Mouse (Mus musculus): ENCODE measurements around the gene Vmn1r1. TPM values are rescaled to one million over a fixed set of nuclear protein-coding genes. Genes with fewer than 3 reads are reported as not detected.
"Not testable (repeated sequence)": the region's sequence is repeated elsewhere in the genome, so short reads cannot be mapped to it uniquely, and the experiment has no call there.

Vmn1r1 gene
- polyA plus RNA-seq, 1 experiment from 2014 or later = not detected

DNA sequence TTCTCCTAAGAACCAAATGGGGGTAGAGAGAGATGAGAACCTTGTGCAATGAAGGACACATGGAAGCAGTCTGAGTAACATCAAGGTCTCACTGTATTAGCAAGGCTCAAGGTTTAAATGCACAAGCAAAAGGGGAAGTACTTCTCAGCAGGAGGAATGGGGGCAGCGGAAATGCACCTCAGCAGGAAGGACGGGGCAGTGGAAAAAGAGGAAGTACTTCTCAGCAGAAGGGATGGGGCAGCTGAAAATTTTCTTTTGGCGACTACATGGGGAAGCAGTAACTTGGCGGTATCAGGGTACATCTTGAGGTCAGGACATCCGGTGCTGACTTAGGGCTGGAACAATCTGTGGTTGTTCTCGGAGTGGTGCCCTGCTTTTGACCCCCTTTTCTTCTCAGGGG, 5.9 kb upstream of the Vmn1r1 start:
- H3K9me3 ChIP-seq (ENCODE audit: control insufficient read depth, low read length); H3K27ac ChIP-seq (ENCODE audit: low read length); H3K9ac ChIP-seq (ENCODE audit: low read length); H3K27me3 ChIP-seq (ENCODE audit: control insufficient read depth, insufficient read depth, low read depth, low read length); H3K36me3 ChIP-seq (ENCODE audit: control insufficient read depth, insufficient read depth, low read length); H3K4me2 ChIP-seq (ENCODE audit: low read depth, low read length); H3K4me1 ChIP-seq (replicated peaks; ENCODE audit: control insufficient read depth, insufficient read depth, low read length); H3K4me3 ChIP-seq (ENCODE audit: low read length); ATAC-seq (ENCODE audit: low read depth): not testable (repeated sequence)
- WGBS = 81% methylated on average over 6 of the region's 6 CpGs

DNA sequence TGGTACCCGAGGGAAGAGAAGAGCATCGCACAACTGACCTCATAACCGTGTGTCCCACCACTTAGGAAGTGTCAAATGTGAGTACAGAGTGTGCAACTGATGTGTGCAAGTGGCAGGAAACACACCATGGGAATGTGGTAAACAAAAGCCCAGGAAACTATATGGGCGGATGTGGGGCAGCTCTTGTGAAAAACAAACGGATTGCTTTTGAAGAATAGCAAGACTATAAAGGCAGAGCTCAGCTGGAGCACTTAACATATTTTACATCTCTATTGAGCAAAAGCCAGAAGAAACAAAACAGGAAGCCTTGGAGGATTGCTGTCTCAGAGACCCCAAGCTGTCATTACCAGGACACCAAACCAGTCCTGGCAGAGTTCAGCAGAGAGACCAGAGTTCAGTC, 1.3 kb downstream of the Vmn1r1 start:
- Histone ChIP-seq H3K27me3 (ENCODE audit: control insufficient read depth, insufficient read depth, low read depth, low read length) (no peaks in the 10 kb centered on the region), H3K9ac (ENCODE audit: low read length) (no peak overlapping the region; the same call in 1 of the 2 replicates), H3K36me3 (ENCODE audit: control insufficient read depth, insufficient read depth, low read length) (no peaks in the 10 kb centered on the region), H3K4me3 (ENCODE audit: low read length) (no peak overlapping the region), H3K4me1 (replicated peaks; ENCODE audit: control insufficient read depth, insufficient read depth, low read length) (peaks cover 2% of the 10 kb centered on the region; the same call in 1 of the 2 replicates), H3K27ac (ENCODE audit: low read length) (no peak overlapping the region), H3K9me3 (ENCODE audit: control insufficient read depth, low read length) (no peaks in the 10 kb centered on the region), H3K4me2 (ENCODE audit: low read depth, low read length) (no peak overlapping the region)
- ATAC-seq (ENCODE audit: low read depth) = peak; percentile 36; the same call in 1 of the 2 replicates
- WGBS = 26% methylated on average over 5 of the region's 5 CpGs

- 73% methylated on average over 3 of the region's 3 CpGs for WGBS
Measured at GRCm38 (mm10) chr1:182159575-182159974, 4.7 kb downstream of the Vmn1r1 start.

DNA sequence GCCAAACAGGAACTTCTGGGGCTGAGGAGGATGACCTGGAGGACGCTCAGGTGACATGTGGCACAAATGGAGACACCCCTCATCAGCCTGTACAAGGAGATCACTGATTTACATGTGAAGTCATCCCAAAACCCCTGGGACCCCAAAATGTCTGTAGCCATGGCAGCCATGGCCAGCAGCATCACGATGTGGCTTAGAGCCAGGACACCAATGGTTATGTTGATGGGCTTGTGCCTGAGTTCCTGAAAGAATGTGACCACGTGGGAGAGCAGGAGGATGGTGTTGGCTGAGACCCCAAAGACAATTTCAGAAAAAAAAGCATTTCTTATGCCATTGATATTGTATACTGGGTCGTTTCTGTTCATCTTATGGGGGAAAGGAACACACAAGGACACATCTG, 6.6 kb downstream of the Vmn1r1 start:
- Histone ChIP-seq H3K27me3 (ENCODE audit: control insufficient read depth, insufficient read depth, low read depth, low read length) (no peaks in the 10 kb centered on the region), H3K36me3 (ENCODE audit: control insufficient read depth, insufficient read depth, low read length) (no peaks in the 10 kb centered on the region), H3K9ac (ENCODE audit: low read length) (no peak overlapping the region), H3K4me1 (replicated peaks; ENCODE audit: control insufficient read depth, insufficient read depth, low read length) (no peaks in the 10 kb centered on the region; the same call in 1 of the 2 replicates), H3K4me2 (ENCODE audit: low read depth, low read length) (no peak overlapping the region), H3K27ac (ENCODE audit: low read length) (no peak overlapping the region), H3K4me3 (ENCODE audit: low read length) (no peak overlapping the region), H3K9me3 (ENCODE audit: control insufficient read depth, low read length) (no peaks in the 10 kb centered on the region)
- no peak for ATAC-seq (ENCODE audit: low read depth)
- WGBS = 56% methylated on average over 4 of the region's 4 CpGs

More at GRCm38 (mm10) chr1:182159575-182159974, 4.7 kb downstream of the Vmn1r1 start:
- Histone ChIP-seq H3K9ac (ENCODE audit: low read length) (no peak overlapping the region), H3K4me1 (replicated peaks; ENCODE audit: control insufficient read depth, insufficient read depth, low read length) (peaks cover 2% of the 10 kb centered on the region; the same call in 1 of the 2 replicates), H3K4me2 (ENCODE audit: low read depth, low read length) (no peak overlapping the region), H3K27ac (ENCODE audit: low read length) (no peak overlapping the region), H3K36me3 (ENCODE audit: control insufficient read depth, insufficient read depth, low read length) (no peaks in the 10 kb centered on the region), H3K9me3 (ENCODE audit: control insufficient read depth, low read length) (no peaks in the 10 kb centered on the region), H3K4me3 (ENCODE audit: low read length) (no peak overlapping the region), H3K27me3 (ENCODE audit: control insufficient read depth, insufficient read depth, low read depth, low read length) (no peaks in the 10 kb centered on the region)
- ATAC-seq (ENCODE audit: low read depth) = no peak

DNA sequence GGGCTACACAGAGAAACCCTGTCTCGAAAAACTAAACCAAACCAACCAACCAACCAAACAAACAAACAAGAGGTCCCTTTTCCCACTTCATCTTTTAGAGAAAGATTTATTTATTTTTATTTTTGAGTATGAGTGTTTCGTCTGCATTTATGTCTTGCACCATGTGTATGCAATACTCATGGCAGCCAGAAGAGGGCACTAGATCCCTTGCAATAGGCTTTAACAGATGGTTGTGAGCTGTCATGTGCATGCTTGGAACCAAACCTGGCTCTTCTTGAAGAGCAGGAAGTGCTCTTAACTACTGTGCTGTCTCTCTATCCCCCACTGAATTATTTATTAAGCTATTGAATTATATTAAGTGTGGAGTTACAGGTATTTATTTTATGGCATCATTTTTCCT, 14.3 kb downstream of the Vmn1r1 start:
- no peaks in the 10 kb centered on the region for H3K4me1 ChIP-seq (replicated peaks; ENCODE audit: control insufficient read depth, insufficient read depth, low read length)
- H3K9ac ChIP-seq (ENCODE audit: low read length) = no peak overlapping the region
- no peak for ATAC-seq (ENCODE audit: low read depth)
- no peak overlapping the region for H3K27ac ChIP-seq (ENCODE audit: low read length)
- 78% methylated on average over 2 of the region's 2 CpGs for WGBS
- no peak overlapping the region for H3K4me3 ChIP-seq (ENCODE audit: low read length)
- H3K9me3 ChIP-seq (ENCODE audit: control insufficient read depth, low read length) = no peaks in the 10 kb centered on the region
- no peaks in the 10 kb centered on the region for H3K36me3 ChIP-seq (ENCODE audit: control insufficient read depth, insufficient read depth, low read length)
- H3K27me3 ChIP-seq (ENCODE audit: control insufficient read depth, insufficient read depth, low read depth, low read length) = no peaks in the 10 kb centered on the region
- H3K4me2 ChIP-seq (ENCODE audit: low read depth, low read length) = no peak overlapping the region

- 52% methylated on average over 7 of the region's 7 CpGs for WGBS
- Histone ChIP-seq H3K4me2 (ENCODE audit: low read depth, low read length) (no peak overlapping the region), H3K27ac (ENCODE audit: low read length) (no peak overlapping the region)
Measured at GRCm38 (mm10) chr1:182148864-182149514, 15.3 kb downstream of the Vmn1r1 start.

DNA sequence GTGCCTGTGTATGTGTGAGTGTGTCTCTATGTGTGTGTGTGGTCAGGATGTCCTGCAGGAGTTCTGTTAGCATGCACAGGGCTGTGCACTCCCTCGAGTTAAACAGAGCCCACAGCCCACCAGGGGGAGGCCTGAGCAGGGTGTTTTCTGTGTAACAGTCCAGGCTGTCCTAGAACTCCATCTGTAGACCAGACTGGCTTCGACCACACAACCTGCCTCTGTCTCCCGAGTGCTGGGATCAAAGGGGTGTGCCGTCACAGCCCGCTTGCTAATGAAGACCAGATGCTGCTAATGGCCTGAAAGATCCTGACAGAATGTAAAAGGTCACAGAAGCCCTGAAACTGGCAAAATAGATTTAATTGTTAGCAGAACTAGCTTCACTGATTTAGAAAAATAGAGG, 18.7 kb downstream of the Vmn1r1 start:
- no peak overlapping the region for H3K4me3 ChIP-seq (ENCODE audit: low read length)
- 41% methylated on average over 5 of the region's 5 CpGs for WGBS
- no peaks in the 10 kb centered on the region for H3K27me3 ChIP-seq (ENCODE audit: control insufficient read depth, insufficient read depth, low read depth, low read length)
- no peak overlapping the region for H3K4me2 ChIP-seq (ENCODE audit: low read depth, low read length)
- ATAC-seq (ENCODE audit: low read depth) = no peak
- H3K36me3 ChIP-seq (ENCODE audit: control insufficient read depth, insufficient read depth, low read length) = no peaks in the 10 kb centered on the region
- H3K9ac ChIP-seq (ENCODE audit: low read length) = no peak overlapping the region
- H3K9me3 ChIP-seq (ENCODE audit: control insufficient read depth, low read length) = no peaks in the 10 kb centered on the region
- no peak overlapping the region for H3K27ac ChIP-seq (ENCODE audit: low read length)
- no peaks in the 10 kb centered on the region for H3K4me1 ChIP-seq (replicated peaks; ENCODE audit: control insufficient read depth, insufficient read depth, low read length)

More at GRCm38 (mm10) chr1:182148864-182149514, 15.3 kb downstream of the Vmn1r1 start:
- Histone ChIP-seq H3K4me3 (ENCODE audit: low read length) (no peak overlapping the region), H3K27me3 (ENCODE audit: control insufficient read depth, insufficient read depth, low read depth, low read length) (no peaks in the 10 kb centered on the region), H3K4me1 (replicated peaks; ENCODE audit: control insufficient read depth, insufficient read depth, low read length) (no peaks in the 10 kb centered on the region), H3K9ac (ENCODE audit: low read length) (no peak overlapping the region), H3K9me3 (ENCODE audit: control insufficient read depth, low read length) (no peaks in the 10 kb centered on the region), H3K36me3 (ENCODE audit: control insufficient read depth, insufficient read depth, low read length) (no peaks in the 10 kb centered on the region)
- ATAC-seq (ENCODE audit: low read depth) = no peak

GRCm38 (mm10) chr1:182143288-182143687, 21.0 kb downstream of the Vmn1r1 start:
- H3K27me3 ChIP-seq (ENCODE audit: control insufficient read depth, insufficient read depth, low read depth, low read length) = no peaks in the 10 kb centered on the region
- no peak overlapping the region for H3K4me3 ChIP-seq (ENCODE audit: low read length)
- no peaks in the 10 kb centered on the region for H3K4me1 ChIP-seq (replicated peaks; ENCODE audit: control insufficient read depth, insufficient read depth, low read length)
- no peaks in the 10 kb centered on the region for H3K36me3 ChIP-seq (ENCODE audit: control insufficient read depth, insufficient read depth, low read length)
- H3K9ac ChIP-seq (ENCODE audit: low read length) = no peak overlapping the region
- 68% methylated on average over 8 of the region's 8 CpGs for WGBS
- no peak overlapping the region for H3K4me2 ChIP-seq (ENCODE audit: low read depth, low read length)
- H3K9me3 ChIP-seq (ENCODE audit: control insufficient read depth, low read length) = no peaks in the 10 kb centered on the region
- no peak for ATAC-seq (ENCODE audit: low read depth)
- no peak overlapping the region for H3K27ac ChIP-seq (ENCODE audit: low read length)

DNA sequence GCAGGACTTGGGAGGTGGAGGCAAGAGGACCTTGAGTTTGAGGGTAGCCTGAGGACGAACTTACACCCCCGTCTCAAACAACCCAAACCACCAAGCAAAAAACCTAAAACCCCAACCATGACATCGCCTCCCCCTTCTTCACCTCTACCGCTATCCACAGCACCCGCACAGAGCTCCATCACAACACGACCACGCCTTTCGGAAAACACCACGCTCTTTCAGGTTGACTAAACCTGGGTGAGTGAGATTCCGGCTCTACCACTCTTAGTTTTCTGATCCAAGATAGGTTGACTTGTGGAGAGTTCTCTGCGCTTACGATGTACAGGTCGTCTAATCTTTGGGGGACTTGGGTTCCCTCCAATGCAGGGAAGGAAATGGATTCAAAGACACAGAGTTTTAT, 21.6 kb downstream of the Vmn1r1 start:
- 92% methylated on average over 13 of the region's 13 CpGs for WGBS
- H3K27me3 ChIP-seq (ENCODE audit: control insufficient read depth, insufficient read depth, low read depth, low read length) = no peaks in the 10 kb centered on the region
- no peak for ATAC-seq (ENCODE audit: low read depth)
- H3K4me3 ChIP-seq (ENCODE audit: low read length) = no peak overlapping the region
- H3K9me3 ChIP-seq (ENCODE audit: control insufficient read depth, low read length) = no peaks in the 10 kb centered on the region
- H3K4me2 ChIP-seq (ENCODE audit: low read depth, low read length) = no peak overlapping the region
- H3K36me3 ChIP-seq (ENCODE audit: control insufficient read depth, insufficient read depth, low read length) = no peaks in the 10 kb centered on the region
- no peak overlapping the region for H3K9ac ChIP-seq (ENCODE audit: low read length)
- no peaks in the 10 kb centered on the region for H3K4me1 ChIP-seq (replicated peaks; ENCODE audit: control insufficient read depth, insufficient read depth, low read length)
- H3K27ac ChIP-seq (ENCODE audit: low read length) = no peak overlapping the region
